Comparison of ENCODE assay signal across 7 mouse cellular contexts in genomic region chr11:115933108-115933746, GRCm38 (mm10). TPM values are rescaled to one million over a fixed set of nuclear protein-coding genes. Genes with fewer than 3 reads are reported as not detected.
A peak's percentile ranks its signal among the peaks of the same experiment; 100 is the strongest.
DNase-seq lines count a peak whose midpoint lies in the region; ATAC-seq and TF ChIP-seq lines count a peak whose summit lies in the region.

TSS of gene Sap30bp (plus strand) at chr11:115933282.
TSS of gene Recql5 (minus strand) at chr11:115933477.

- under 1% methylated on average over 28 of the region's 28 CpGs for WGBS in embryonic facial prominence, embryonic 10.5 days
- under 1% methylated on average over 28 of the region's 28 CpGs for WGBS in intestine, postnatal 0 days
- WGBS in midbrain, embryonic 12.5 days: under 1% methylated on average over 28 of the region's 28 CpGs
- under 1% methylated on average over 28 of the region's 28 CpGs for WGBS in small intestine, adult 2 months

- peak; percentile 31 for TF ChIP-seq POLR2A in small intestine, adult 2 months (IDR thresholded peaks at IDR 0.05; ENCODE audit: low read depth, low read length)

- H3K4me3 ChIP-seq in embryonic facial prominence, embryonic 10.5 days: peak within 1 kb of the TSS; percentile 96
- H3K4me3 ChIP-seq in intestine, postnatal 0 days (ENCODE audit: low read depth, low read length): peak within 1 kb of the TSS; percentile 87
- peak within 1 kb of the TSS; percentile 70 for H3K4me3 ChIP-seq in midbrain, embryonic 12.5 days
- H3K4me3 ChIP-seq in small intestine, adult 2 months (ENCODE audit: low read depth, low read length): peak within 1 kb of the TSS; percentile 94

- intact Hi-C loops in left cerebral cortex, postnatal 4 days (cut with DNase I): no loop called here

- peak; percentile 98 for ATAC-seq in intestine, postnatal 0 days
- ATAC-seq in midbrain, embryonic 12.5 days (ENCODE audit: low FRiP score, low read depth): peak; percentile 99

- H3K27me3 ChIP-seq in embryonic facial prominence, embryonic 10.5 days (replicated peaks; ENCODE audit: low read depth, poor library complexity, severe bottlenecking): no peaks in the 10 kb centered on the region
- no peaks in the 10 kb centered on the region for H3K27me3 ChIP-seq in intestine, postnatal 0 days (replicated peaks; ENCODE audit: control insufficient read depth, insufficient read depth, low read length)
- H3K27me3 ChIP-seq in midbrain, embryonic 12.5 days: no peaks in the 10 kb centered on the region
- no peaks in the 10 kb centered on the region for H3K27me3 ChIP-seq in small intestine, adult 2 months (ENCODE audit: control insufficient read depth, insufficient read depth, low read length)

- H3K9me3 ChIP-seq in embryonic facial prominence, embryonic 10.5 days: no peaks in the 10 kb centered on the region
- no peaks in the 10 kb centered on the region for H3K9me3 ChIP-seq in intestine, postnatal 0 days (ENCODE audit: control insufficient read depth)
- H3K9me3 ChIP-seq in midbrain, embryonic 12.5 days: no peaks in the 10 kb centered on the region

- DNase-seq in adrenal gland, postnatal 10 days: peak; percentile 98
- DNase-seq in embryonic facial prominence, embryonic 10.5 days (ENCODE audit: low spot score): peak; percentile 97
- DNase-seq in gonadal fat pad, adult 2 months (ENCODE audit: low read depth): no peak
- peak; percentile 98 for DNase-seq in left cerebral cortex, postnatal 4 days

- peaks cover 20% of the 10 kb centered on the region for H3K4me1 ChIP-seq in embryonic facial prominence, embryonic 10.5 days
- peaks cover 14% of the 10 kb centered on the region; the same call in 1 of the 2 replicates for H3K4me1 ChIP-seq in intestine, postnatal 0 days (replicated peaks; ENCODE audit: control insufficient read depth, insufficient read depth, low read length)
- H3K4me1 ChIP-seq in midbrain, embryonic 12.5 days: peaks cover 26% of the 10 kb centered on the region
- H3K4me1 ChIP-seq in small intestine, adult 2 months (ENCODE audit: control insufficient read depth, insufficient read depth, insufficient read length, low read length): peaks cover 3% of the 10 kb centered on the region; the same call in 1 of the 2 replicates

- TF ChIP-seq CTCF in intestine, postnatal 0 days (IDR thresholded peaks at IDR 0.05; ENCODE audit: low read depth): no peak
- no peak for TF ChIP-seq CTCF in small intestine, adult 2 months (IDR thresholded peaks at IDR 0.05; ENCODE audit: extremely low read depth, insufficient read length, insufficient replicate concordance, low read depth, low read length)

- H3K9ac ChIP-seq in intestine, postnatal 0 days (ENCODE audit: low read depth, low read length): peak within 1 kb of the TSS; percentile 80
- H3K9ac ChIP-seq in midbrain, embryonic 12.5 days (replicated peaks): peak within 1 kb of the TSS; percentile 74

- peak within 1 kb of the TSS; percentile 89 for H3K4me2 ChIP-seq in intestine, postnatal 0 days (replicated peaks; ENCODE audit: low read depth)
- peak within 1 kb of the TSS; percentile 98 for H3K4me2 ChIP-seq in midbrain, embryonic 12.5 days (replicated peaks)

- H3K36me3 ChIP-seq in embryonic facial prominence, embryonic 10.5 days (replicated peaks): peaks cover 48% of the 10 kb centered on the region
- peaks cover 26% of the 10 kb centered on the region for H3K36me3 ChIP-seq in intestine, postnatal 0 days (ENCODE audit: control insufficient read depth, insufficient read depth)
- H3K36me3 ChIP-seq in midbrain, embryonic 12.5 days: peaks cover 37% of the 10 kb centered on the region
- H3K36me3 ChIP-seq in small intestine, adult 2 months (ENCODE audit: control insufficient read depth, insufficient read depth, low read length): peaks cover 26% of the 10 kb centered on the region

- peak within 1 kb of the TSS; percentile 83 for H3K27ac ChIP-seq in embryonic facial prominence, embryonic 10.5 days (replicated peaks)
- H3K27ac ChIP-seq in intestine, postnatal 0 days (ENCODE audit: low read depth, low read length): peak within 1 kb of the TSS; percentile 54
- H3K27ac ChIP-seq in midbrain, embryonic 12.5 days (replicated peaks): no peak within 1 kb of the TSS
- no peak within 1 kb of the TSS for H3K27ac ChIP-seq in small intestine, adult 2 months (ENCODE audit: insufficient read depth, low read depth, low read length)

RNA-seq across cellular contexts. Expression of gene Sap30bp, which starts in this region (rescaled TPM):
- total RNA-seq in adrenal gland, postnatal 10 days (2021): 10 to 100 TPM; 38.0 to 38.1 TPM
- 48.4 and 50.8 TPM in 2 replicates for polyA plus RNA-seq in embryonic facial prominence, embryonic 10.5 days (2016; fragmentation: Nextera tagmentation; extraction: Ambion mirVana)
- polyA plus RNA-seq in gonadal fat pad, adult 2 months (2012; rRNA removed): 22.4 and 25.2 TPM in 2 replicates
- 27.5 and 28.8 TPM in 2 replicates for polyA plus RNA-seq in intestine, postnatal 0 days (2015; fragmentation: Nextera tagmentation; extraction: Ambion mirVana)
- total RNA-seq in left cerebral cortex, postnatal 4 days (2021): 10 to 100 TPM; 51.3 to 67.4 TPM
- polyA plus RNA-seq in midbrain, embryonic 12.5 days (2016; fragmentation: Nextera tagmentation; extraction: Ambion mirVana): 55.9 and 61.8 TPM in 2 replicates
- 15.2 and 27.1 TPM in 2 replicates for polyA plus RNA-seq in small intestine, adult 2 months (2012; rRNA removed)

RNA-seq across cellular contexts. Expression of gene Recql5, which starts in this region (rescaled TPM):
- total RNA-seq in adrenal gland, postnatal 10 days (2021): 10 to 100 TPM; 17.8 to 24.5 TPM
- 27.9 and 30.7 TPM in 2 replicates for polyA plus RNA-seq in embryonic facial prominence, embryonic 10.5 days (2016; fragmentation: Nextera tagmentation; extraction: Ambion mirVana)
- polyA plus RNA-seq in gonadal fat pad, adult 2 months (2012; rRNA removed): 21.5 and 26.4 TPM in 2 replicates
- 6.8 and 8.2 TPM in 2 replicates for polyA plus RNA-seq in intestine, postnatal 0 days (2015; fragmentation: Nextera tagmentation; extraction: Ambion mirVana)
- total RNA-seq in left cerebral cortex, postnatal 4 days (2021): 10 to 100 TPM; 20.4 to 22.1 TPM
- polyA plus RNA-seq in midbrain, embryonic 12.5 days (2016; fragmentation: Nextera tagmentation; extraction: Ambion mirVana): 29.9 and 30.1 TPM in 2 replicates
- polyA plus RNA-seq in small intestine, adult 2 months (2012; rRNA removed): 5.8 and 9.2 TPM in 2 replicates

Comparison
In these comparisons a context has a peak if more than half of its experiments do, and no peak if none do; other contexts are left out.
1. H3K27ac ChIP-seq: peak in embryonic facial prominence, embryonic 10.5 days (single experiment) and intestine, postnatal 0 days (single experiment); none in midbrain, embryonic 12.5 days (single experiment) and small intestine, adult 2 months (single experiment).
2. Peak in every context shown above with its lines, with median percentiles within 50 percentile points of each other: H3K4me3 ChIP-seq.